Mouse (Mus musculus): ENCODE results near the gene Krtap3-1. TPM values are rescaled to one million over a fixed set of nuclear protein-coding genes. Genes with fewer than 3 reads are reported as not detected.

Krtap3-1 gene
- polyA plus RNA-seq, 1 experiment from 2014 or later = not detected

GRCm38 (mm10) chr11:99573164-99573563 lies 6.7 kb upstream of the Krtap3-1 start:
- H3K9ac ChIP-seq = no peak overlapping the region
- no peaks in the 10 kb centered on the region for H3K36me3 ChIP-seq
- no peak overlapping the region for H3K4me3 ChIP-seq
- H3K4me1 ChIP-seq (replicated peaks) = 0 out of 2 replicates have a peak, but pooled peaks cover 2% of the 10 kb centered on the region
- H3K4me2 ChIP-seq = no peak overlapping the region
- no peak for ATAC-seq (ENCODE audit: low FRiP score)
- no peak overlapping the region for H3K27ac ChIP-seq
- no peaks in the 10 kb centered on the region for H3K9me3 ChIP-seq
- WGBS = 41% methylated on average over 4 of the region's 4 CpGs
- no peaks in the 10 kb centered on the region for H3K27me3 ChIP-seq

GRCm38 (mm10) chr11:99562580-99562979 lies 3.9 kb downstream of the Krtap3-1 start:
- 85% methylated on average over 6 of the region's 6 CpGs for whole genome bisulfite sequencing
- Histone ChIP-seq H3K27me3 (no peaks in the 10 kb centered on the region), H3K4me3 (no peak overlapping the region), H3K27ac (no peak overlapping the region), H3K4me1 (replicated peaks) (no peaks in the 10 kb centered on the region), H3K4me2 (no peak overlapping the region), H3K9me3 (no peaks in the 10 kb centered on the region), H3K36me3 (no peaks in the 10 kb centered on the region), H3K9ac (no peak overlapping the region)
- ATAC-seq (ENCODE audit: low FRiP score) = no peak

GRCm38 (mm10) chr11:99559366-99559765 lies 7.1 kb downstream of the Krtap3-1 start, which contains the start of gene Gm11939:
Gm11939 (minus strand) TSS chr11:99559466.
- Histone ChIP-seq H3K9ac (no peak within 1 kb of the TSS), H3K9me3 (no peaks in the 10 kb centered on the region), H3K27me3 (no peaks in the 10 kb centered on the region), H3K27ac (no peak within 1 kb of the TSS), H3K4me2 (no peak within 1 kb of the TSS), H3K36me3 (no peaks in the 10 kb centered on the region), H3K4me1 (replicated peaks) (no peaks in the 10 kb centered on the region), H3K4me3 (no peak within 1 kb of the TSS)
- ATAC-seq (ENCODE audit: low FRiP score) = no peak
- 92% methylated on average over 9 of the region's 9 CpGs for WGBS

- H3K4me2 ChIP-seq = no peak overlapping the region
- no peak overlapping the region for H3K4me3 ChIP-seq
- H3K27me3 ChIP-seq = no peaks in the 10 kb centered on the region
- no peaks in the 10 kb centered on the region for H3K4me1 ChIP-seq (replicated peaks)
- 83% methylated on average over 3 of the region's 3 CpGs for WGBS
- H3K27ac ChIP-seq = no peak overlapping the region
- ATAC-seq (ENCODE audit: low FRiP score) = no peak
- H3K9me3 ChIP-seq = no peaks in the 10 kb centered on the region
- no peaks in the 10 kb centered on the region for H3K36me3 ChIP-seq
- no peak overlapping the region for H3K9ac ChIP-seq
These were observed 8.3 kb downstream of the Krtap3-1 start for GRCm38 (mm10) chr11:99557976-99558745.

- 88% methylated on average over 2 of the region's 2 CpGs for WGBS
- Histone ChIP-seq H3K4me1 (replicated peaks) (no peaks in the 10 kb centered on the region), H3K9me3 (no peaks in the 10 kb centered on the region), H3K4me3 (no peak within 1 kb of the TSS), H3K4me2 (no peak within 1 kb of the TSS), H3K27me3 (no peaks in the 10 kb centered on the region), H3K27ac (no peak within 1 kb of the TSS), H3K9ac (no peak within 1 kb of the TSS), H3K36me3 (no peaks in the 10 kb centered on the region)
- no peak for ATAC-seq (ENCODE audit: low FRiP score)
These were observed 9.7 kb downstream of the Krtap3-1 start, which contains the start of gene Krtap3-2 for GRCm38 (mm10) chr11:99556753-99557152. Krtap3-2 (minus strand) TSS chr11:99556853.

GRCm38 (mm10) chr11:99556195-99556594 lies 10.2 kb downstream of the Krtap3-1 start:
- 97% methylated on average over 2 of the region's 2 CpGs for WGBS

GRCm38 (mm10) chr11:99550765-99551164 lies 15.7 kb downstream of the Krtap3-1 start, which contains the start of gene Krtap3-3:
Krtap3-3 (minus strand) TSS chr11:99550865.
- Histone ChIP-seq H3K27me3 (no peaks in the 10 kb centered on the region), H3K4me3 (no peak within 1 kb of the TSS), H3K27ac (no peak within 1 kb of the TSS), H3K36me3 (no peaks in the 10 kb centered on the region), H3K4me1 (replicated peaks) (no peaks in the 10 kb centered on the region), H3K9ac (no peak within 1 kb of the TSS), H3K9me3 (no peaks in the 10 kb centered on the region), H3K4me2 (no peak within 1 kb of the TSS)
- 71% methylated on average over 4 of the region's 4 CpGs for WGBS
- no peak for ATAC-seq (ENCODE audit: low FRiP score)

More at GRCm38 (mm10) chr11:99556195-99556594, 10.2 kb downstream of the Krtap3-1 start:
- Histone ChIP-seq H3K4me2 (no peak overlapping the region), H3K27ac (no peak overlapping the region), H3K4me1 (replicated peaks) (no peaks in the 10 kb centered on the region), H3K36me3 (no peaks in the 10 kb centered on the region), H3K27me3 (no peaks in the 10 kb centered on the region), H3K9ac (no peak overlapping the region), H3K9me3 (no peaks in the 10 kb centered on the region), H3K4me3 (no peak overlapping the region)
- no peak for ATAC-seq (ENCODE audit: low FRiP score)

- Histone ChIP-seq H3K4me3 (no peak overlapping the region), H3K4me2 (no peak overlapping the region), H3K27ac (no peak overlapping the region), H3K27me3 (no peaks in the 10 kb centered on the region), H3K9me3 (no peaks in the 10 kb centered on the region), H3K36me3 (no peaks in the 10 kb centered on the region), H3K4me1 (replicated peaks) (no peaks in the 10 kb centered on the region), H3K9ac (no peak overlapping the region)
- no peak for ATAC-seq (ENCODE audit: low FRiP score)
These were observed 18.5 kb downstream of the Krtap3-1 start for GRCm38 (mm10) chr11:99547892-99548291.

GRCm38 (mm10) chr11:99539721-99540120 lies 26.7 kb downstream of the Krtap3-1 start:
- ATAC-seq (ENCODE audit: low FRiP score) = no peak
- 53% methylated on average over 9 of the region's 9 CpGs for WGBS
- no peak overlapping the region for H3K27ac ChIP-seq
- H3K4me2 ChIP-seq = no peak overlapping the region
- peaks cover 5% of the 10 kb centered on the region; the same call in 1 of the 2 replicates for H3K4me1 ChIP-seq (replicated peaks)
- no peaks in the 10 kb centered on the region for H3K36me3 ChIP-seq
- H3K9me3 ChIP-seq = no peaks in the 10 kb centered on the region
- H3K9ac ChIP-seq = no peak overlapping the region
- no peaks in the 10 kb centered on the region for H3K27me3 ChIP-seq
- H3K4me3 ChIP-seq = no peak overlapping the region

- H3K36me3 ChIP-seq = no peaks in the 10 kb centered on the region
- no peak for ATAC-seq (ENCODE audit: low FRiP score)
- H3K9ac ChIP-seq = no peak within 1 kb of the TSS
- no peak within 1 kb of the TSS for H3K4me2 ChIP-seq
- no peak within 1 kb of the TSS for H3K4me3 ChIP-seq
- H3K4me1 ChIP-seq (replicated peaks) = no peaks in the 10 kb centered on the region
- no peaks in the 10 kb centered on the region for H3K27me3 ChIP-seq
- WGBS = 92% methylated on average over 13 of the region's 13 CpGs
- H3K9me3 ChIP-seq = no peaks in the 10 kb centered on the region
- no peak within 1 kb of the TSS for H3K27ac ChIP-seq
These were observed 45.1 kb downstream of the Krtap3-1 start, which contains the start of gene Krt39 for GRCm38 (mm10) chr11:99521288-99521860. Krt39 (minus strand) TSS chr11:99521338.
